23 mouse cellular contexts compared by ENCODE assay signal in the genomic region with DNA sequence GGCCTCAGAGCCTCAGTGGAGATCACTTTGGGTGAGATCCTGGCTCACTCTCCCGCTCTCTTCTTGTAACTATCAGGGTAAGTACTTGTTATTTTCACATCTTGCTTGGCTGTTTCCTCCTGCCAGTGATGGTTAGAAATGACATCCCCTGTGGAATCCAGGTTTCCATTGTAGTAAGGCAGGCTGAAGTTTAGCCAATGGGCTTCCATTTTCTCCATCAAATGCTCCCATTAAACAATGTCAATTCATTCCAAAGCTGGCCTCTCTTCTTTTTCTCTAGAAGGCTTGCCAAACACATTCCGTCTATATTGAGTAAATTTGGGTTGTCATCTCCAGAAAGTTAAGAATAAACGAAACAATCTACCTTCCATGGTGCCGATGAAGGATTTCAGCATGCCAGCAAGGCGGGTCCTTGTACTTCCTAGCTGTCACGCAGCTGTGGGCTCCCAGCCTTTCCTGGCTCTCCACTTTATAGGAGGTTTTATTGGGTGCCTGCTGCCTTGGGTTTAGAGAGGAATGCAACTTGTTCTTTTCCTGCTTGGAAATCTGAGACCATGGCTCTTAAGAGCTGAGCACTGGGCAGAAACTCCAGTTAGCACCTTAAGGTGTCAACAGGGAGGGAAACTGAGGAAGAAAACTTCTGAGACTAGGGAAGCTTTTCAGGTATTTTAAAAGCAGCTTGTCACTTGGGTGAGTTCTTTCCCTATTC. TPM values are rescaled to one million over a fixed set of nuclear protein-coding genes. Genes with fewer than 3 reads are reported as not detected.
DNase-seq lines count a peak whose midpoint lies in the region; ATAC-seq and TF ChIP-seq lines count a peak whose summit lies in the region.
"Had no signal": no experiment of that assay in that cellular context is flagged by ENCODE, and none has a peak within 500 bp of the region (broad histone marks: within the 10 kb centered on the region; RNA-seq: fewer than 3 reads in every experiment).

No protein-coding gene starts in this region.

- H3K9me3 ChIP-seq in intestine, embryonic 14.5 days (ENCODE audit: control insufficient read depth, low read length), result peaks cover 6% of the 10 kb centered on the region; the same call in 1 of the 2 replicates
- no peaks in the 10 kb centered on the region for H3K9me3 ChIP-seq in intestine, embryonic 15.5 days
- peaks cover 4% of the 10 kb centered on the region; the same call in 1 of the 2 replicates for H3K9me3 ChIP-seq in limb, embryonic 10.5 days (replicated peaks)
- peaks cover 6% of the 10 kb centered on the region; the same call in 1 of the 2 replicates for H3K9me3 ChIP-seq in forebrain, embryonic 13.5 days (replicated peaks)

- no peak for TF ChIP-seq POLR2A in myocyte (IDR thresholded peaks at IDR 0.05; ENCODE audit: insufficient read length, low read depth)

- H3K9ac ChIP-seq in intestine, embryonic 14.5 days (ENCODE audit: low read length), result no peak overlapping the region
- no peak overlapping the region for H3K9ac ChIP-seq in intestine, embryonic 15.5 days
- no peak overlapping the region for H3K9ac ChIP-seq in forebrain, embryonic 13.5 days
- H3K9ac ChIP-seq: kidney, embryonic 15.5 days; liver, postnatal 0 days had no signal

- no peak overlapping the region for H3K4me3 ChIP-seq in intestine, embryonic 14.5 days (ENCODE audit: low read depth, low read length)
- no peak overlapping the region for H3K4me3 ChIP-seq in intestine, embryonic 15.5 days (replicated peaks)
- H3K4me3 ChIP-seq in limb, embryonic 10.5 days, result no peak overlapping the region
- H3K4me3 ChIP-seq in myocyte, result no peak overlapping the region
- H3K4me3 ChIP-seq in forebrain, embryonic 13.5 days, result no peak overlapping the region
- H3K4me3 ChIP-seq: embryonic facial prominence, embryonic 10.5 days; forebrain, embryonic 10.5 days; gastrocnemius, adult 2 months; hindbrain, embryonic 10.5 days; kidney, embryonic 15.5 days had no signal

- H3K4me1 ChIP-seq in intestine, embryonic 14.5 days (replicated peaks; ENCODE audit: control insufficient read depth, insufficient read depth, low read length), result peaks cover 6% of the 10 kb centered on the region; the same call in 1 of the 2 replicates
- H3K4me1 ChIP-seq in intestine, embryonic 15.5 days (replicated peaks), result 0 out of 2 replicates have a peak, but pooled peaks cover 3% of the 10 kb centered on the region
- H3K4me1 ChIP-seq in limb, embryonic 10.5 days, result peaks cover 30% of the 10 kb centered on the region
- H3K4me1 ChIP-seq in forebrain, embryonic 13.5 days, result no peaks in the 10 kb centered on the region
- H3K4me1 ChIP-seq: forebrain, embryonic 10.5 days; hindbrain, embryonic 10.5 days had no signal

- H3K79me2 ChIP-seq in myocyte (ENCODE audit: control insufficient read depth, insufficient read depth), result no peaks in the 10 kb centered on the region

- no peak overlapping the region for H3K4me2 ChIP-seq in intestine, embryonic 14.5 days (ENCODE audit: low read length)
- no peak overlapping the region for H3K4me2 ChIP-seq in intestine, embryonic 15.5 days (replicated peaks)
- H3K4me2 ChIP-seq in myocyte (ENCODE audit: low read depth), result peak overlapping the region; percentile 10
- H3K4me2 ChIP-seq in forebrain, embryonic 13.5 days, result no peak overlapping the region
- H3K4me2 ChIP-seq: kidney, embryonic 15.5 days; liver, embryonic 11.5 days had no signal

- H3K36me3 ChIP-seq in intestine, embryonic 14.5 days (ENCODE audit: control insufficient read depth, insufficient read depth, low read length), result no peaks in the 10 kb centered on the region
- H3K36me3 ChIP-seq in intestine, embryonic 15.5 days, result no peaks in the 10 kb centered on the region
- no peaks in the 10 kb centered on the region for H3K36me3 ChIP-seq in limb, embryonic 10.5 days
- no peaks in the 10 kb centered on the region for H3K36me3 ChIP-seq in myocyte (ENCODE audit: control insufficient read depth, insufficient read depth)
- H3K36me3 ChIP-seq in forebrain, embryonic 13.5 days (ENCODE audit: poor library complexity, severe bottlenecking), result no peaks in the 10 kb centered on the region
- H3K36me3 ChIP-seq: embryonic facial prominence, embryonic 10.5 days; forebrain, embryonic 10.5 days; hindbrain, embryonic 10.5 days; kidney, embryonic 15.5 days had no signal

- peak; percentile 49 for DNase-seq in intestine, embryonic 14.5 days (ENCODE audit: low spot score)
- DNase-seq in Muller cell, postnatal 12 days (ENCODE audit: inconsistent ontology term), result peak; percentile 54
- DNase-seq in limb, embryonic 10.5 days (ENCODE audit: low spot score), result peak; percentile 29
- DNase-seq in kidney, postnatal 4 days, result no peak
- DNase-seq: cerebellum, adult 11 months; cerebellum, adult 9-11 months; gastrocnemius, adult 2 months; kidney, postnatal 36 days; thymus, postnatal 36 days had no signal

- H3K27ac ChIP-seq in intestine, embryonic 14.5 days (ENCODE audit: low read depth), result no peak overlapping the region
- H3K27ac ChIP-seq in intestine, embryonic 15.5 days, result no peak overlapping the region
- no peak overlapping the region for H3K27ac ChIP-seq in limb, embryonic 10.5 days
- no peak overlapping the region for H3K27ac ChIP-seq in forebrain, embryonic 13.5 days
- H3K27ac ChIP-seq: embryonic facial prominence, embryonic 10.5 days; forebrain, embryonic 10.5 days; gastrocnemius, adult 2 months; hindbrain, embryonic 10.5 days; kidney, embryonic 15.5 days; macrophage had no signal

- no peak overlapping the region for H3ac ChIP-seq in myocyte (ENCODE audit: control insufficient read depth, insufficient read length)

- ATAC-seq in intestine, embryonic 14.5 days (replicated peaks; ENCODE audit: low FRiP score, low TSS enrichment, low read depth), result no peak
- no peak for ATAC-seq in intestine, embryonic 15.5 days
- ATAC-seq in forebrain, embryonic 13.5 days, result no peak
- ATAC-seq: CD4-positive, CD25-positive, alpha-beta regulatory T cell, adult 4 months; hindbrain, embryonic 16.5 days; intestine, postnatal 0 days; liver, postnatal 0 days; Patski had no signal

- no peaks in the 10 kb centered on the region for H3K27me3 ChIP-seq in intestine, embryonic 14.5 days (replicated peaks; ENCODE audit: control insufficient read depth, insufficient read depth, low read length)
- no peaks in the 10 kb centered on the region for H3K27me3 ChIP-seq in intestine, embryonic 15.5 days (replicated peaks)
- no peaks in the 10 kb centered on the region for H3K27me3 ChIP-seq in limb, embryonic 10.5 days (ENCODE audit: low read depth, poor library complexity, severe bottlenecking)
- no peaks in the 10 kb centered on the region for H3K27me3 ChIP-seq in myocyte (ENCODE audit: control insufficient read depth, insufficient read depth, insufficient read length)
- no peaks in the 10 kb centered on the region for H3K27me3 ChIP-seq in forebrain, embryonic 13.5 days
- H3K27me3 ChIP-seq: kidney, embryonic 15.5 days; Patski had no signal

- WGBS in intestine, embryonic 14.5 days, result 59% methylated on average over 6 of the region's 6 CpGs
- WGBS in intestine, embryonic 15.5 days, result 49% methylated on average over 6 of the region's 6 CpGs
- WGBS in limb, embryonic 10.5 days, result 61% methylated on average over 6 of the region's 6 CpGs
- WGBS in forebrain, embryonic 13.5 days, result 83% methylated on average over 6 of the region's 6 CpGs

TF ChIP-seq in myocyte, 11 proteins besides CTCF, POLR2A, EP300 and RAD21:
- TF ChIP-seq MAX (IDR thresholded peaks at IDR 0.05; ENCODE audit: low read depth), result no peak
- no peak for TF ChIP-seq POLR2AphosphoS2 (IDR thresholded peaks at IDR 0.05; ENCODE audit: insufficient read length, low read depth)
- peak in 1 of 3 experiments; percentile 6 for TF ChIP-seq MYOD1 (IDR thresholded peaks at IDR 0.05; ENCODE audit: control insufficient read depth in 1 of 3, insufficient read length in 2 of 3, low read depth in 2 of 3)
- no peak for TF ChIP-seq SRF (IDR thresholded peaks at IDR 0.05; ENCODE audit: control insufficient read depth, insufficient read length, low read depth)
- peak in 1 of 3 experiments; percentile 9 for TF ChIP-seq MYOG (IDR thresholded peaks at IDR 0.05; ENCODE audit: control insufficient read depth in 1 of 3, insufficient read depth in 1 of 3, insufficient read length in 2 of 3, low read depth in 2 of 3)
- no peak for TF ChIP-seq TCF3 (IDR thresholded peaks at IDR 0.05; ENCODE audit: insufficient read length, low read depth)

RNA-seq across cellular contexts. Expression of gene Prickle1, which starts 22.9 kb away (rescaled TPM):
- polyA plus RNA-seq in intestine, embryonic 14.5 days (2014; fragmentation: Nextera tagmentation; extraction: Ambion mirVana), result 31.0 and 33.4 TPM in 2 replicates
- 21.0 and 23.7 TPM in 2 replicates for polyA plus RNA-seq in intestine, embryonic 15.5 days (2015; fragmentation: Nextera tagmentation; extraction: Ambion mirVana)
- 20.4 and 25.7 TPM in 2 replicates for polyA plus RNA-seq in limb, embryonic 10.5 days (2016; fragmentation: Nextera tagmentation; extraction: Ambion mirVana)
- 8.0 TPM for polyA plus RNA-seq in myocyte (2012; fragmentation: generic; extraction: Trizol)
- polyA plus RNA-seq in forebrain, embryonic 13.5 days (2015; fragmentation: Nextera tagmentation; extraction: Ambion mirVana), result 5.6 and 6.9 TPM in 2 replicates
- polyA plus RNA-seq: macrophage had no signal

Comparison
In these comparisons a context has a peak if more than half of its experiments do, and no peak if none do; other contexts are left out.
1. DNase-seq: peak in intestine, embryonic 14.5 days (single experiment), Muller cell, postnatal 12 days (single experiment) and limb, embryonic 10.5 days (single experiment); none in kidney, postnatal 4 days (0 of 2).